Mouse (Mus musculus) ES-Bruce4 (cell line): ENCODE data around the gene Pank4.

Experiments
- CTCF ChIP-seq: IDR thresholded peaks from one replicate; pipeline ENCODE4 v1.8.1; 2011; ENCODE audit warnings: low read depth, low read length
- EP300 ChIP-seq: IDR thresholded peaks from 2 replicates; pipeline ENCODE4 v1.6.1; 2011; ENCODE audit warnings: low read depth, low read length; ENCODE audit not compliant: insufficient read depth

DNA sequence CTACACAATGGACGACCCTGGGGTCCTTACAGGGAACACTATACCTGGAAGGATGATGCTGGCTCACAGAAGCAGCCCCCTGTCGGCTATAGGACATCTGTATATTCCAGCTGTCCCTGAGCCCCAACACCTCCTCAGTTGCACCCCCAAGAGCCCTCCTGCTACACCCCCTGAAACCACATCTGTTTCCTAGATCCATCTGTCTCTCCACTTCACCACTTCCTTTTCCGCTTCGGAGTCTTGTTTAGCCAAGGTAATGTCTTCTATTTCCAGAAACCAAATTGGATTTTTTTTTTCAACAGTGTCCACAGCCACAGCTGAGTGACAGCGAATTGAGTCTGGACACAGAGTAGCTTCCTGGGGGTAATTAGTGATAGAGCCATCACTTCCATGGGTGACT is 35.5 kb downstream of the Pank4 start:
- no peak for TF ChIP-seq CTCF
- no peak for TF ChIP-seq EP300
